Comparison of ENCODE assay signal across 13 mouse cellular contexts in genomic region chr14:32437352-32437793, GRCm38 (mm10). TPM values are rescaled to one million over a fixed set of nuclear protein-coding genes. Genes with fewer than 3 reads are reported as not detected.
A peak's percentile ranks its signal among the peaks of the same experiment; 100 is the strongest.
DNase-seq lines count a peak whose midpoint lies in the region; ATAC-seq and TF ChIP-seq lines count a peak whose summit lies in the region.
"Had no signal": no experiment of that assay in that cellular context is flagged by ENCODE, and none has a peak within 500 bp of the region (broad histone marks: within the 10 kb centered on the region; RNA-seq: fewer than 3 reads in every experiment).

No protein-coding gene starts in this region.

- peak; percentile 29 for TF ChIP-seq CTCF in E14TG2a.4 (conservative IDR thresholded peaks at IDR 0.05; ENCODE audit: low read length)

- ATAC-seq in hindbrain, embryonic 14.5 days (ENCODE audit: low FRiP score), result no peak
- ATAC-seq in midbrain, embryonic 12.5 days (ENCODE audit: low FRiP score, low read depth), result peak; percentile 54; the same call in 1 of the 2 replicates
- no peak for ATAC-seq in frontal cortex, adult (ENCODE audit: low TSS enrichment)
- ATAC-seq: CD4-positive, CD25-positive, alpha-beta regulatory T cell, adult 4 months had no signal

- H3K27ac ChIP-seq in hindbrain, embryonic 10.5 days, result peak overlapping the region; percentile 40; the same call in 1 of the 2 replicates
- H3K27ac ChIP-seq in hindbrain, embryonic 14.5 days, result no peak overlapping the region
- 0 out of 2 replicates have a peak overlapping the region, but pooled peaks have one; percentile 42 for H3K27ac ChIP-seq in midbrain, embryonic 12.5 days (replicated peaks)

- H3K9ac ChIP-seq in hindbrain, embryonic 14.5 days, result no peak overlapping the region
- H3K9ac ChIP-seq in midbrain, embryonic 12.5 days (replicated peaks), result no peak overlapping the region

- DNase-seq in hindbrain, embryonic 10.5 days (ENCODE audit: low spot score), result peak; percentile 47
- no peak for DNase-seq in hindbrain, embryonic 14.5 days (ENCODE audit: low spot score)
- DNase-seq in embryo, embryonic 11 days, result peak; percentile 70
- no peak for DNase-seq in left cerebral cortex, adult 18-20 months (ENCODE audit: low spot score in 2 of 2)
- no peak for DNase-seq in kidney, adult 9 months
- DNase-seq: cerebellum, adult 9-11 months had no signal

- H3K27me3 ChIP-seq in hindbrain, embryonic 10.5 days (ENCODE audit: insufficient read depth, poor library complexity, severe bottlenecking), result no peaks in the 10 kb centered on the region
- H3K27me3 ChIP-seq in hindbrain, embryonic 14.5 days (ENCODE audit: control insufficient read depth, insufficient read depth, low read length), result no peaks in the 10 kb centered on the region
- H3K27me3 ChIP-seq in E14TG2a.4 (ENCODE audit: insufficient read depth, low read length), result peaks cover 26% of the 10 kb centered on the region
- peaks cover 4% of the 10 kb centered on the region; the same call in 1 of the 2 replicates for H3K27me3 ChIP-seq in midbrain, embryonic 12.5 days

- H3K4me3 ChIP-seq in hindbrain, embryonic 10.5 days, result no peak overlapping the region
- H3K4me3 ChIP-seq in hindbrain, embryonic 14.5 days (replicated peaks; ENCODE audit: low read length), result no peak overlapping the region
- no peak overlapping the region for H3K4me3 ChIP-seq in E14TG2a.4 (replicated peaks; ENCODE audit: low read length)
- no peak overlapping the region for H3K4me3 ChIP-seq in midbrain, embryonic 12.5 days

- H3K36me3 ChIP-seq in hindbrain, embryonic 10.5 days, result no peaks in the 10 kb centered on the region
- H3K36me3 ChIP-seq in hindbrain, embryonic 14.5 days (replicated peaks; ENCODE audit: control insufficient read depth, insufficient read depth), result no peaks in the 10 kb centered on the region
- no peaks in the 10 kb centered on the region for H3K36me3 ChIP-seq in E14TG2a.4 (ENCODE audit: insufficient read depth, low read length)
- no peaks in the 10 kb centered on the region for H3K36me3 ChIP-seq in midbrain, embryonic 12.5 days

- H3K4me2 ChIP-seq in hindbrain, embryonic 14.5 days (replicated peaks), result no peak overlapping the region
- no peak overlapping the region for H3K4me2 ChIP-seq in midbrain, embryonic 12.5 days (replicated peaks)
- H3K4me2 ChIP-seq: heart, embryonic 11.5 days had no signal

- peaks cover 21% of the 10 kb centered on the region for H3K4me1 ChIP-seq in hindbrain, embryonic 10.5 days (replicated peaks)
- H3K4me1 ChIP-seq in hindbrain, embryonic 14.5 days (replicated peaks; ENCODE audit: control insufficient read depth, insufficient read depth, low read length), result no peaks in the 10 kb centered on the region; the same call in 1 of the 2 replicates
- peaks cover 5% of the 10 kb centered on the region; the same call in 1 of the 2 replicates for H3K4me1 ChIP-seq in E14TG2a.4 (replicated peaks; ENCODE audit: low read depth, low read length)
- H3K4me1 ChIP-seq in midbrain, embryonic 12.5 days, result 0 out of 2 replicates have a peak, but pooled peaks cover 6% of the 10 kb centered on the region

- H3K9me3 ChIP-seq in hindbrain, embryonic 10.5 days, result no peaks in the 10 kb centered on the region
- no peaks in the 10 kb centered on the region for H3K9me3 ChIP-seq in hindbrain, embryonic 14.5 days (ENCODE audit: control insufficient read depth, low read length)
- H3K9me3 ChIP-seq in E14TG2a.4 (ENCODE audit: low read length), result no peaks in the 10 kb centered on the region
- no peaks in the 10 kb centered on the region for H3K9me3 ChIP-seq in midbrain, embryonic 12.5 days

- 28% methylated on average over 5 of the region's 5 CpGs for WGBS in hindbrain, embryonic 10.5 days
- WGBS in hindbrain, embryonic 14.5 days, result 14% methylated on average over 5 of the region's 5 CpGs
- 37% methylated on average over 5 of the region's 5 CpGs for WGBS in midbrain, embryonic 12.5 days

RNA-seq across cellular contexts. Expression of gene Slc18a3, which starts 27.3 kb away (rescaled TPM):
- 2.8 and 12.0 TPM in 2 replicates for polyA plus RNA-seq in hindbrain, embryonic 10.5 days (2016; fragmentation: Nextera tagmentation; extraction: Ambion mirVana)
- 22.7 and 26.9 TPM in 2 replicates for polyA plus RNA-seq in hindbrain, embryonic 14.5 days (2014; fragmentation: Nextera tagmentation; extraction: Ambion mirVana)
- polyA plus RNA-seq in midbrain, embryonic 12.5 days (2016; fragmentation: Nextera tagmentation; extraction: Ambion mirVana), result 0.73 and 1.5 TPM in 2 replicates
- 1 to 10 TPM; 1.2 to 1.3 TPM for total RNA-seq in left cerebral cortex, adult 18-20 months (2021)
- total RNA-seq: liver, adult 2 months; megakaryocyte-erythroid progenitor cell, adult 5-6 weeks had no signal
- polyA plus RNA-seq: CD4-positive, CD25-positive, alpha-beta regulatory T cell, adult 4 months; heart, embryonic 11.5 days; liver, adult 2 months had no signal

RNA-seq across cellular contexts. Expression of gene Chat, which starts 28.4 kb away (rescaled TPM):
- 0.19 and 1.1 TPM in 2 replicates for polyA plus RNA-seq in hindbrain, embryonic 10.5 days (2016; fragmentation: Nextera tagmentation; extraction: Ambion mirVana)
- polyA plus RNA-seq in hindbrain, embryonic 14.5 days (2014; fragmentation: Nextera tagmentation; extraction: Ambion mirVana), result 2.4 and 3.4 TPM in 2 replicates
- 0.18 and 0.19 TPM in 2 replicates for polyA plus RNA-seq in midbrain, embryonic 12.5 days (2016; fragmentation: Nextera tagmentation; extraction: Ambion mirVana)
- total RNA-seq in left cerebral cortex, adult 18-20 months (2021), result 1 to 10 TPM; 1.6 to 1.8 TPM
- total RNA-seq: liver, adult 2 months; megakaryocyte-erythroid progenitor cell, adult 5-6 weeks had no signal
- polyA plus RNA-seq: CD4-positive, CD25-positive, alpha-beta regulatory T cell, adult 4 months; heart, embryonic 11.5 days; liver, adult 2 months had no signal

RNA-seq across cellular contexts. Expression of gene 1700024G13Rik, which starts 49.2 kb away (rescaled TPM):
- 0.32 and 2.0 TPM in 2 replicates for polyA plus RNA-seq in hindbrain, embryonic 10.5 days (2016; fragmentation: Nextera tagmentation; extraction: Ambion mirVana)
- polyA plus RNA-seq in hindbrain, embryonic 14.5 days (2014; fragmentation: Nextera tagmentation; extraction: Ambion mirVana), result 0.85 and 0.87 TPM in 2 replicates
- not detected in 2 replicates for polyA plus RNA-seq in midbrain, embryonic 12.5 days (2016; fragmentation: Nextera tagmentation; extraction: Ambion mirVana)
- total RNA-seq in left cerebral cortex, adult 18-20 months (2021), result under 1 TPM in 1 of 2 experiments, not detected in 1; 0.44 TPM
- total RNA-seq: liver, adult 2 months; megakaryocyte-erythroid progenitor cell, adult 5-6 weeks had no signal
- polyA plus RNA-seq: CD4-positive, CD25-positive, alpha-beta regulatory T cell, adult 4 months; heart, embryonic 11.5 days; liver, adult 2 months had no signal

Comparison
In these comparisons a context has a peak if more than half of its experiments do, and no peak if none do; other contexts are left out.
1. DNase-seq: peak in hindbrain, embryonic 10.5 days (single experiment) and embryo, embryonic 11 days (single experiment); none in hindbrain, embryonic 14.5 days (single experiment), left cerebral cortex, adult 18-20 months (0 of 2) and kidney, adult 9 months (single experiment).